Mouse (Mus musculus) spleen, adult 2 months (tissue): ENCODE measurements at regions not wholly inside any gene's neighbourhood (a gene's known extent, or its start where the extent isn't known, plus 50 kb on each side); places are given as distances from the start of the nearest gene placed in this dataset.

Experiments used
- CTCF ChIP-seq: fragments of 200-500 bp; IDR thresholded peaks from 2 replicates; pipeline ENCODE4 v1.5.1; 2011; ENCODE audit warnings: mild to moderate bottlenecking, inconsistent platforms; ENCODE audit not compliant: insufficient read depth, insufficient read length, insufficient replicate concordance; ENCODE audit errors: extremely low read depth
- POLR2A ChIP-seq: fragments of 200-500 bp; IDR thresholded peaks from 2 replicates; pipeline ENCODE4 v1.6.1; 2011; ENCODE audit warnings: low read depth, low read length, inconsistent platforms

- TF ChIP-seq POLR2A (no peak), CTCF (no peak)
These were observed 383.1 kb upstream of the Actbl2 start for GRCm38 (mm10) chr13:110871776-110872135.
